Mouse (Mus musculus) testis, postnatal 10 days (tissue): ENCODE results near the gene Mtmr4.
A peak's percentile ranks its signal among the peaks of the same experiment; 100 is the strongest.

Source experiments
- DNase-seq: peaks from one replicate; pipeline ENCODE4 v3.0.0; 2021; ENCODE audit warnings: low spot score

The Mtmr4 gene

DNA sequence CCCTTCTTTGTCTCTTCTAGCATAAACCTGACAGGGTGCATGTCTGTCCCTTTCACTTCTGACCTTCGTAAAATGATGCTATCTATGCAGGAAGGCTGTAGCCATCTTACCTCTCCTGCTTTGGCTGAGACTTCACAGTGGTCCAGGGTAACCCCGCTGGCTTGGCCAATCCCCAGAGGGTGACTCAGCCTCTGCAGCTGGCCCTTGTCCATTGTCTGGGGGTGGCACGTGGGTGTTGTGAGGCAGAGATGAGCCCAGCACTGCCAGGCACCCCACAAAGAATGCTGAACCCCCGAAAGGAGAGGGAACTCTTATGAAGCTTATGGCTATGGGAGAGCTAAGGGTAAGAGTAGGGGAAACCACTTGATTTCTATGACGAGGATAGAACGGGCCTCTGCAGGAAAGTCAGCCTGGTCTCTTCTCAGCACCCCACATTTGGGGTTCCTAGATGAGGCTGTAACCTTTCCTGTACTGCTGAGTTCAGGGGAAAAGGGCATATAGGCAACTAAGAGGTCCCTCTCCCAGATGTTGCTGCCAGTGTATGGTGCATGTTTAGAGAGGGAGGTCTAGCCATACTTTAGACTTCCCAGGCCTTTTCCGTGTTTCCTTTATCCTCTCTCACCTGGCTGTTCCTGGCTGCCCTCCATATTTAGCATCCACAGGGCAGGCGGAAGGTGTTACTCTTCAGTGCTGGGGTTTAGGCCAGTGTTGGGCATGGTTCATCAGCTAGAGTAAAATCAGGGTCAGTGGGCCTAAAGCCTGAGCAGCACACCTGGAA lies 9.8 kb upstream of the Mtmr4 start:
- DNase-seq: no peak

DNA sequence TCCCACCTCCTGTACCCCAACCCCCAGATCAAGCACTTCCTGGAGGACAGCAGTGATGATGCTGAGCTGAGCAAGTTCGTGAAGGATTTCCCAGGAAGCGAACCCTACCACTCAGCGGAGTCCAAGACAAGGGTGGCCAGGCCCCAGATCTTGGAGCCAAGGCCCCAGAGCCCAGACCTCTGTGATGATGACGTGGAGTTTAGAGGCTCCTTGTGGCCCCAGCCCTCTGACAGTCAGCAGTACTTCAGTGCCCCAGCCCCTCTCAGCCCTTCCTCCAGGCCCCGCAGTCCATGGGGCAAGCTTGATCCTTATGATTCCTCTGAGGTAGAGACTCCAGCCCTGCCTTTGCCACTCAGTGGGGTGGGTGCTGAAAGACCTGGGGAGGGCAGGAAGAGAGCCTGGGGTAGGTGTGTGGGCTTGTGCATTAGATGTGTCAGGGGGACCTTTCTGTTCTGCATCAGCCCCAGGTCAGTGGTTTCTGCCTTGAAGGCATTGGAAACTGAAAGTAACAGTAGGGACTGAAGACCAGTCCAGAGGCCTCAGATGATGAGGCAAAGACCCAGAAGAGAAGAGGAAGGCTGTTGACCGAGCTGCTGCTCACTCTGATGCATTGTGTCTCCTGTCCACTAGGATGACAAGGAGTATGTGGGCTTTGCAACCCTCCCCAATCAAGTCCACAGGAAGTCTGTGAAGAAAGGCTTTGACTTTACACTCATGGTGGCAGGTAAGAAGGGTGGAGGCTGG lies 8.5 kb upstream of the Mtmr4 start:
- no peak for DNase-seq

DNA sequence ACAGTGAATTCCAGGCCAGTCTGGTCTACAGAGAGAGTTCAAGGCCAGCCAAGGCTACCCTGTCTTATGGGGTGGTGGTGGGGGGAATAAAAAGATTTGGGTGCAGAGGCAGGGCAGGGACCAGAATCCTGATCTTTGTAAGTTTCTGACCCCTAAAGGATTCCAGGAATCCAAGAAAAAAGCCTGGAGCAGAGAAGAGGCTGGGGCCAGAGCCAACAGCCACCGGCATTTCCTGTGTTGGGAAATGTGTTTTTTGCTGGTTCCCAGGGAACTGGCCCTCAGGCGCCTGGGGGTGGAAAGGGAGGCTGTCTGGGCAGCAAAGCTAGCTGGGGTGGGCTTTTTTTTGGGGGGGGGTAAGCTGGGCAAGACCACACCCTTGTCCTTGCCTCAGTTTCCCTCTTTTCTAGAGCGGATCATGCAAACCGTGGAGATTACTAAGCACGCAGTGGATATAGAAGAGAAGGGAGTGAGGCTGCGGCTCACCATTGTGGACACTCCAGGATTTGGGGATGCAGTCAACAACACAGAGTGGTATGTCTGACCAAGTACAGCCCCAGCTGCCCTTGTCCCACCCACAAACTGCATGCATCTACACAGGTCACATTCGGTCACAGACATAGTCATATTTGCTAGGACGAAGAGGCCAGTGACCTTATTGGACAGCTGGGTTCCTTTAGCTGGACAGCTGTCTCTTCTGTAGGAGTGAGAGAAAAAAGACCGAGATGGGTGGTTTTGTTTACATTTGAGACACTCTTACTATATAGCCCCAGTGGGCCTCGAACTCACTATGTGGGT lies 7.1 kb upstream of the Mtmr4 start:
- DNase-seq: no peak

DNA sequence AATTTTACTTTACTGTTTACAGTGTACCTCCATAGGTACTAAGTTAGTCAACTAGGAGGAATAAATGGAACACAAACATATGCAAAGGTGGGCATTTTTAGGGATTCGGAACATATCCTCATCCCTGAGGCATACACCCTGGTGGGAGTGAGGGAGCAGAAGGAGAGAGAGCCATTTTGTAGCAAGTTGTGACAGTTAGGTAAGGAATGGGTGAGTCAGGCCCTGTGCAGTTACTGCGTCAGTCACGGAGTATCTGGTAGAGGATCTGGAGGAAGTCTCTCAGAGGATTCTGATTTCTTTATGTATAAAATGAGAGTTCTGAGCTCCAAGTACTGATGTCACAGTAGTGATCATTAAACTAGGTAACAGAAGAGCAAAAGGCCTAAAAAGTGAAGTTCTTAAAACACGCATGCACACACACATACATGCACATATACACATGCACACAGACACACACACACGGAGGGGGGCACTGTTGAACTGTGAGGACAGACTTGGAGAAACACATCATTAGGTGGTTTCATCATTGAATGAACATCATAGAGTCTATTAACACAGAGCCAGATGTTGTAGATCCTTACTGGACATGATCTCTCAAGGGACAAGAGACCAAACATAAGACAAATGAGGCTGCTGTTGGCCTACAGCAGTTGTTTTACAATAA lies 4.6 kb upstream of the Mtmr4 start:
- no peak for DNase-seq

DNA sequence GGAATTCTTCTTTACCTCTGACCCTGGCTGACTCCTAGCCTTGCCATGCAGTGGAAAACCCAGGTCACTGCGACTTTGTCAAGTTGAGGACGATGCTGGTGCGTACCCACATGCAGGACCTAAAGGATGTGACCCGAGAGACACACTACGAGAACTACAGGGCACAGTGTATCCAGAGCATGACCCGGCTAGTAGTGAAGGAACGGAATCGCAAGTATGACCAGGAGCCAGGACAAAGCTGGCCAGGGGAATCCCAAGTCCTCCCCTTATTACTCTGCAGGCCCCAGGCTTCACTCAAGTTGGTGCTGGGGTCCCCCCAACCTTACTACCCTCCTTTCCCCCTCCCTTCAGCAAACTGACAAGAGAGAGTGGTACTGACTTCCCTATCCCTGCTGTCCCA lies 2.4 kb upstream of the Mtmr4 start:
- no peak for DNase-seq

DNA sequence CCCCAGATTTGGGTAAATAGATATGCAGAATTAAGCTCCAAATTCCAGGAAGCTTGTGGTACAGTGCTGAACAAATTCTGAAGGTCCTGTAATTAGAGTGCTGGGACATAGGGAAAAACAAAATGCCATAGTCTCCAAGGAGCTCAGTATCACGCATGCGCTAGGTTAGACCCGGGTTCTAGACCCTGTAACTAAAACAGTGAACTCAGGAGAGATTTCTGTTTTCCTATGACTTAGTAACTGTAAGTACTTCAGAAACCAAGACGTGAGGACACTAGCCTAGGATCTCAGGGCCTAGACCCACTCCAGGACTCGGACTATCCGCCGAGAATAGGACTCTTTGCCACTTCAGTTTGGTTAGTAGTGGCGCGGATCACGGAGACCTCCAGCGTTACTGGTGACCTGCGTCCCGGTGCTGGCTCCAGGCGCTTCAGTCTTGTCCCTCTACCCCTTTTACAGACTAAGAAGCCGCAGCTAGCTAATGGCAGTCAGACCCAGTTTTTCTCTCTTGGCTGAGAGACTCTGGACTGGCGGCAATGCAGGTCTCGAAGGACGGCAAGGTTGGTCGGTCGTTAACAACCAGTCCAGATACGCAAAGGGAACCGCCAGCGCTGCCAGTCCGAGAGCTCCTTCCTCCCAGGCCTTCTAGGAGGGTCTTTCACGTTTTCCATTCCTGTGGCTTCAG lies 979 bp upstream of the Mtmr4 start:
- DNase-seq: peak; percentile 63

DNA sequence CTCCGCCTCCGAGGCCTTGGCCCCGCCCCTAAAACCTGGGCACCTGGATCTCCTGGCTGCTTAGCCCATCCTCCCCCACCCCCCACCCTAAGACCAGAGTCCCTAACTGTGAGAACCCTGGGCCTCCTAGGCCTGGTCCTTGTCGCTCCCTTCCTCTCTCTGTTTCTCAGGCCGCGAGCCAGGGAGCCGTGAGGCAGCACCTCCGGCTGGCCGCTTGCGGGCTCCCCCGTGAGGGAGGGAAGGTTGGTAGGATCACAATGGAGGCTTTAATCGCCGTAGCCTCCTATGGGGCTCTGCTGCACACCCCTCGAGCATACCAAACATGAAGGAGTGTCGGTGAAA lies 363 bp downstream of the Mtmr4 start:
- DNase-seq: peak; percentile 92

DNA sequence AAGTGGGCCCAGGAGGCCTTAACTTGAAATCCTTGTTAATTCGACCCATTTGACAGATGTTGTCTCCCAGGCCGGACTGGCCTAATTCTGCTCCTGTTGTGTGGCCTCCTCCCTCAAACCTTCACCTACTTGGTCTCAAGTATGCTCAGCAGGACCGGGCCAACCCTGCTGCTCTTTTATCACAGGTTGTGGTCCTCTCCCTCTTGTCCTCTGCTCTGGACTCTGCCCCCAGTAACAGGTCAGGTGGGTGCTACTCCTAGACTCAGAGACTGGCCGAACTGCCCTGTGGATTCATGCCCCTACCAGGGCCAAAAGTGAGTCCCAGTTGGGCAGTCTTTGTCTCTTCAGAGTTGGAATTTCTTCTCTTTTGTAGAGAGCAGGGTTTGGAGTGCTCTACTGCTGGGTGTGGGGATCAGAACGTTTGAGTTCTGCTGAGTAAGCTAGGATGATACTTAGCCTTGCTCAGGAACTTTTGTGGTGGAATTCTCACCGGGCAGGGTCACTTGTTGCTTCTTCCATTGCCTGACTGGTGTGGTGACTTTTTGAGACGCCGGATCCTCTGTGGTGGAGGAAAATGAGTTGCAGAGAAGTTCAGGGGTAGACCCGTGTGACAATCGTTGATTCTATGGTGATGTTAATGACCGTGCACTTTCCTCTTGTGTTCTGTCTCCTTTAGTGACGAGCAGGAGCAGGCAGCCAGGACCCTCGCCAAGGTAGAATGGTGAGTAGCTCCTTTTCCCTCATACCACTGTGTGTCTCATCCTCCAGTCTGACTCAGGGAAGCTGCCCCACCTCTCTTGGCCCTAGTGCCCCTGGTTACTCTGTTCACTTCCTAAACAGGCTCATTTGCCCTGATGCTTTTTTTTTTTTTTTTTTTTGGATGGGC lies 994 bp downstream of the Mtmr4 start:
- no peak for DNase-seq

DNA sequence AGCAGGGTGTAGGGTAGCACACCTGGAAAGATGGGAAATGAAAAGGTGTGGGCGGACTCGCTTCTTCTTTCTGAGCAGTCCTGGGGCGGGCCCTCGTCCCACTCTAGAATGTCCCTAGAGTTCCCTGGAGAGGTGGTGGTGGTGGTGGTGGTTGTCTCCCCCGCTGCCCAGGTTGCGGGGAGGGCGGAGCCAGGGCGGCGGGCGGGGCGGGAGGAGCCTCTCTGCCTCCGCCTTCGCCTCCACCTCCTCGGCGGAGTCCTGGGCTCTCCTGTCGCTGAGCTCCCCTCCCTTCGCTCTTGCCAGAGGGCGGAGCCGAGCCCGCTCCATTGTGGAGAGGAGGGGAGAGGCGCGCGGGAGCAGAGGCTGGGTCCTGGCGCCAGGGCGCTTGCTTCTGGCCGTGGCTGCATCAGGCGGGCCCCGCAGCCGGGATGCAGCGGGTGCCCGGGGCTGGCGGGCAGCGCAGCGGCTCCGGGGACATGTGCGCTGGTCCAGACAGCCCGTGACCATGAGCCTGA lies 3.4 kb downstream of the Mtmr4 start:
- DNase-seq: peak; percentile 85

DNA sequence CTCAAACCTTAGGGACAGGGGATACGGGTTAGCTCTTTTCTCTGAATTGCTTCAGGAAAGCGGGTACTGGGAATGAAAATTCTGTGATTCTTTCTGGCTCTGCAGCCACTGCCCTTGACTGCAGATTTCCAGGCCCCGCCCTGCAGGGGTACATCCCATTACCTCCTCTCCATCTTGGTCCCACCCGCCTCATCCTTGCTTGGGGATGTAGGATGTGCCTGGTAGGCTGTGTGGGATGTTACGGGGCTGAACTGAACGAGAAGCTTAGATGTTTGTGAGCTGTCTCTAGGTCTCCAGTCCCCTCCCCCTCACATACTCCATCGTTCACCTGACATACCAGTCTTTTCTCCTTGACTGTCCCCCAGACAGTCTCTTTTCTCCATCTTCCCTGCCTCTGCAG lies 4.0 kb downstream of the Mtmr4 start:
- DNase-seq: no peak

DNA sequence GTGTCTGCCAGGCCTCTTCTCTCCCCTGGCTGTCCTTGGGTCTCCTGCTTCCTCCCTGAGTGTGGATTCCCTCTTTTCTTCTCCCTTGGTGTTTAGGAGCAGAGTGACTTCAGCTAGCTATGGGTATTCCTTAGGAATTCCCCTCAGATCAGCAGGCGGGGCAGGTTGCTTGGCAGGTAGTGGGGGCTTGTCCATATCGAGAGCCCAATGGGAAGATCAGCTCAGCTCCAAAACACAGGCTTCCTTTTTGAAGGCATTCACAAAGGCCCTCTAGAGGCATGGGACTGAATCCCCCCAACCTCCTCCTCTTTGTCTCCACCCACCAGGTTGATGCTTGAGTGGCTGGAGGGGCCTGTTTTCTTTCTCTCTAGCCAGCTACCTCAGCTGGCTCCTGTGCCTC lies 4.5 kb downstream of the Mtmr4 start:
- no peak for DNase-seq

DNA sequence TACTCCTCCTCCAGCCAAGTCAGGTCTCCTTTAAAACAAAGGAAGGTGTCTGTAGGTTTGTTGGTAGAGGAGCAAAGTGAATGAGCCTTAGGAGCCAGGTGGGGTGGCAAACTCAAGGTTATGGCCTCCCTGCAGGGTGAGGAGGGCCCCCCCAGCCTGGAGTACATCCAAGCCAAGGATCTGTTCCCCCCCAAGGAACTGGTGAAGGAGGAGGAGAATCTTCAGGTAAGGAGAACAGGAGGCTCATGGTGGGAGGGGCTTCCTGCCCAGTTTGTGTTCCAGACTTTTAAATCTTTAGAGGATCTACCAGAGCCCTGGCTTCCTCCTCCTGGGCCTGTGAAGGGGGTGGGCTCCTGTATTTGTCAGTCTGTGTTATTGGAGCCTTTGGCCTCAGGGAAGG lies 5.1 kb downstream of the Mtmr4 start:
- DNase-seq: no peak

DNA sequence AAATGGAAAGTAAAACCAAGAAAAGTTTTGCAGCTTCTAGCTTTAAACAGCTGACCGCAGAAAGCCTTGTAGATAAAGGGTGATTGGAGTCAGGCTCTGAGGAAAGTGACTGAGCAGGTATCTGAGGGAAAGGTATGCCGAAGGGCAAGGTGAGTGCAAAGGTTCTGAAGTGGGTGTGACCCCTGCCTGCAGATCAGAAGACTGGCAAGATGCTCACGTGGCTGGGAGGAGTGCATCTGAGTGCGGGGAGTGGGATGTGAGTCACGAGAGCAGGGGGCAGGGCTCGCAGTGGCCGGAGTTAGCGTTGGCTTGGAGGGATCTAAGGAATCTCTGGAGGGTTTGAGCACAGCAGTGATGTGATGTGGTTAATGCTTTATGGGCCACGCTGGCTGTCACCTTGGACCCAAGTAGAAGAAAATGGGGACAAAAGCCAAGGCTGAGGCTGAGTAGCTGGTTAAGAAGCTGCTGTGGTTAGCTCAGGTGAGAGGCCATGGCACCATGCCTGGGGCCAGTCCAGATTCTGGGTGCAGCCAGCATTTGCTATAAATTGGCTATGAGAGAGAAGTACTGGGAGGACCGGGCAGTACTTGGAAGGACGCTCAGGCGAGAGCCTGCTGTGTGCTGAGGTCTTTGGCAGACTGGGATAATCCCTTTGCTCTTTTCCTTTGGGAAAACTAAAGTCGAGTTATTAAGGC lies 7.6 kb downstream of the Mtmr4 start:
- DNase-seq: no peak

DNA sequence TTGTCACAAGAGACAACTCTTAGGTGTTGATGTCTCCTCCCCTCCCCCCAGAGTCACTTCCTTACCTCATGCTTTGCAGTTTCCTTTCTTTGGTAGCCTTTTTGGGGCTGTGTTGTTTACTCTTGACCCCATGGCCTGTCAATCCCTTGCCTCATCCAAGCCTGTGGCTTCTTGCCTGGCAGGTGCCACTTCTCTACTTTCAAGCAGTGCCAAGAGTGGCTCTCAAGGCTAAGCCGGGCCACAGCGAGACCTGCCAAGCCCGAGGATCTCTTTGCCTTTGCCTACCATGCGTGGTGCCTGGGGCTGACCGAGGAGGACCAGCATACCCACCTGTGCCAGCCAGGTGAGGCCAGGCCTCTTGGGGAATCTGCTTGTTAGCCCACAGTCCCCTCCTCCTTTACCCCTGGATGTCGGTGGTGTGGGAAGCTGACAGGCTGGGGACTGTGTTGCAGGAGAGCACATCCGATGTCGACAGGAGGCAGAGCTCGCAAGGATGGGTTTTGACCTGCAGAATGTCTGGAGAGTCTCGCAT lies 8.4 kb downstream of the Mtmr4 start:
- peak; percentile 35 for DNase-seq

DNA sequence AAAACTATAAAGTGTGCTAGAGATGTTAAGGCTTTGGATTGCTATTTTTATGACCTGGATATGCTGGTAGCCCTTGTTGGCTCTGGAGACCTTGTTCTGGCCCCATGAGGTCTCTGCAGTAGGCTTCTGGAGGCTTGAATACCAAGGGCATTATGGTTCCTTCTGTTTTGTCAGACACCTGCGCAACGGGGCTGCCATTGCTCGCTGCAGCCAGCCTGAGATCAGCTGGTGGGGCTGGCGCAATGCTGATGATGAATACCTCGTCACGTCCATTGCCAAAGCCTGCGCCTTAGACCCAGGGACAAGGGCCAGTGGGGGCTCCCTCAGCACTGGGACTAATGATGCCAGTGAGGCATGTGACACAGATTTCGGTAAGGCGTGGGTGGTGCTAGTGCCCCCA lies 10.3 kb downstream of the Mtmr4 start:
- no peak for DNase-seq

DNA sequence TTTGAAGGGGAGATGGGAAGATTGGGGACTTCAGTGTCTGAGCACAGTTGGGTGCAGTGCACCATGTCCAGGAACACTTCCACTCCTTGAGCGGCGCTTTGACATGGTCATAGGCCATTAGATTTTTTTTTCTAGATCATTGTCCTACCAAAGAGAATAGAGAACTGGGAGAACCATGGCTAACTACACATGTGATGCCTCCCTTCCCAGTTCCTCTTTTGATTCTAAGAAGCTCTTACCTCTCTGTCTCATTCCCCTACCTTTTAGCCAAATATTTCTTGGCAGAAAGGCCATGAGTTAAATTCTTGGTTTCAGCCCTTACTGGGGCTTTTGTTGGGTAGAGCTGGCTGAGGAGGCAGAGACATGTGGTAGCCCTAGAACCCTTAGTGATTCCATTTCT lies 11.6 kb downstream of the Mtmr4 start:
- no peak for DNase-seq

DNA sequence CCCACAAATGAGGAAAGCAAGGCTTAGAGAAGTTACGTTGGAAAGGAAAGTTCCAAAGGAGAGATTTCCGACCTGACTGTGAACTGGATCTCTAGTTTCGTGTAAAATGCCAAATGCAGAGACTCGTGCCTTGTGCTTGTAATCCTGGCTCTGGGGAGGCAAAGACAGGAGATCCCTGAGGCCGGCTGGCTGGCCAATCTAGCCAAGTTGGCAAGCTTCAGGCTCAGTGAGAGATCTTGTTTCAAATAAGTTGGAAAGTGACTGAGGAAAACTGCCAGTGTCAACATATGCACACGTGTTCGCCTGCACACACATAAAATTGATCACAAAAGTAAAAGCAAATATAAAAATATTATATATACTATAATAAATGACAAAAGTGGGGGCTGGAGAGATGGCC lies 17.3 kb downstream of the Mtmr4 start:
- no peak for DNase-seq

DNA sequence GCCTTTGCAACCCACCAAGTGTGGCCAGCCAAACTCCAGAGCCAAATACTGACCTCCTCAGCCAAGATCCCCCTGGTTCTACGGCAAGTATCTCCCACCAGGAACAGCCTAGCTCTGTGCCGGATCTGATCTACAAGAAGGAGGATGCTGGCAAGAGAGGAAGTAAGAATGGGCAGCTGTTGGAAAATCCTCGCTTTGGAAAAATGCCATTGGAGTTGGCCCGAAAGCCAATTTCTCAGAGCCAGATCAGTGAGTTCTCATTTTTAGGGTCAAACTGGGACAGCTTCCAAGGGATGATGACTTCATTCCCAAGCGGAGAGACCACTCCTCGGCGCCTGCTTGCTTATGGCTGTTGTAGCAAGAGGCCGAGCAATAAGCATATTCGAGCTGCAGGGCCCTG lies 19.6 kb downstream of the Mtmr4 start:
- no peak for DNase-seq

DNA sequence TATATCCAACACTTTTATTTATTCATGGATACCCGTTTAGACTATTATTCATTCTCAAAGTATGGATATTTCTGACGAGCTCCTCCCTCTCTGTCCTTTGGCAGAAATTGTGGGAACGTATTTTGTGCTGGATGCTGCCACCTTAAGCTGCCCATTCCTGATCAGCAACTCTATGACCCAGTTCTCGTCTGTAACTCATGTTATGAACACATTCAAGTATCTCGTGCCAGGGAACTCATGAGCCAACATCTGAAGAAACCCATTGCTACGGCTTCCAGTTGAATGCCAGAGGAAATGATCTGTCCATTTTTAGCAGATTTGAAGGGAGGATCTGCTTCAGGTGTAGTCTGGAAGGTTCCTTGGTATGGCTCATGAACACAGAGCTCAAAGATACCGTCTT lies 22.0 kb downstream of the Mtmr4 start:
- DNase-seq: no peak

DNA sequence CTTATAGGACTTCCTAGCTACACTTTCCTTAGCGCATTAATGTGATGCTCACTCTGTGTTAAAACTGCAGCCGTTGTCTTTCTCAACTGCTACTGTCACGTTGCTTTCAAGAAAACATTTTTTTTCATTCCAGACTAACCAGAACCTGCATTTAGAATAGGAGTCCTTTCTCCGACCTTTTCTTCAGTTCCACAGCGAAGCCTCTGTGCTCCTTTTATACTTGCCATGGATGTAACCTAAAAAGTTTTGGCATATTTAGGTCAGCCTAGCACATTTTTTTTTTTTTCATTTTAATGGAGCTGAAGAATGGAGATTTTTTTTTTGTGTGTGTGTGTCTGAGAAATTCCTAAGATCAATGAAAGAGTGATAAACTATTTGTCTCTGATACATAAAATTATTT lies 23.6 kb downstream of the Mtmr4 start:
- DNase-seq: no peak
